ENCODE assay signal across 23 mouse cellular contexts in the genomic region with DNA sequence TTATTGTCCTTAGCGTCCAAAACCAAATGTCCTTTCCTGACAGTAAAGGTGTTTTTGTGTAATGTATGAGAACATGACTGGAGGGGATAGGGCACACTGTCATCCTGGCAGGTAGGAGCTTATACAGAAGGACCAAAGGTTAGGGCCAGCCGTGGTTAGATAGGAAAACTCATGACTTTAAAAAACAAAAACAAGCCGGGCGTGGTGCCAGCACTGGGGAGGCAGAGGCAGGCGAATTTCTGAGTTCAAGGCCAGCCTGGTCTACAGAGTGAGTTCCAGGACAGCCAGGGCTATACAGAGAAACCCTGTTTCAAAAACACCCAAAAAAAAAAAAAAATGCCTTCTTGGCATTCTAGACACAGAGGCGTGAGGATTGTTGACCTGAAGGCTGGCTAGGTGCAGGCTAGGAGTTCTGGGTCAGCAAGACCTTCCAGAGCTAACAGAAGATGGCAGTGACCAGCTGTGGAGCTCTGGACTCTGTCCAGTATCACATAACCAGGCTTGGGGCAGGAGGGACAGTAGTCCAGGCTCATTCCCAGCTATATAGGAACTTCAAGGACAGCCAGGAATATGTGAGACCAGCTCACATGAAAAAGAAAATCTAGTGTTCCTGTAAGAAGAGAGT.
"Had no signal": no experiment of that assay in that cellular context is flagged by ENCODE, and none has a peak within 500 bp of the region (broad histone marks: within the 10 kb centered on the region; RNA-seq: fewer than 3 reads in every experiment).

No protein-coding gene starts in this region.

- H3K4me3 ChIP-seq: left cerebral cortex, adult 2 months; midbrain, embryonic 10.5 days; midbrain, embryonic 13.5 days; myocyte; neural tube, embryonic 13.5 days; stomach, embryonic 15.5 days had no signal

- H3K9me3 ChIP-seq: midbrain, embryonic 10.5 days; midbrain, embryonic 13.5 days; neural tube, embryonic 13.5 days; stomach, embryonic 15.5 days had no signal

- H3K27me3 ChIP-seq: midbrain, embryonic 13.5 days; neural tube, embryonic 13.5 days; stomach, embryonic 15.5 days had no signal

- H3K27ac ChIP-seq: left cerebral cortex, adult 2 months; liver, embryonic 14.5 days; midbrain, embryonic 10.5 days; midbrain, embryonic 13.5 days; neural tube, embryonic 13.5 days; stomach, embryonic 15.5 days had no signal

- ATAC-seq: intestine, embryonic 16.5 days; midbrain, embryonic 13.5 days; midbrain, embryonic 16.5 days had no signal

- DNase-seq: kidney, adult 18-20 months; kidney, adult 9 months; kidney, postnatal 14 days; layer of hippocampus, adult 9-11 months; layer of hippocampus, postnatal 36 days; lung, adult 2 months; lung, postnatal 14 days; lung, postnatal 4 days; retina, postnatal 1 day; right cerebral cortex, postnatal 25 days; spleen, adult 18-20 months; thymus, adult 2 months; thymus, postnatal 14 days; thymus, postnatal 4 days had no signal

- H3K36me3 ChIP-seq: neural tube, embryonic 13.5 days; stomach, embryonic 15.5 days had no signal

- H3K4me2 ChIP-seq: midbrain, embryonic 13.5 days; neural tube, embryonic 13.5 days; stomach, embryonic 15.5 days had no signal

- H3K9ac ChIP-seq: liver, embryonic 14.5 days; midbrain, embryonic 13.5 days; neural tube, embryonic 13.5 days; stomach, embryonic 15.5 days had no signal
